Mouse (Mus musculus): ENCODE results near the gene Leo1. TPM values are rescaled to one million over a fixed set of nuclear protein-coding genes. Genes with fewer than 3 reads are reported as not detected.

The Leo1 gene
- total and polyA plus RNA-seq, 3 experiments = 43.1 to 60.7 (median 49.9) TPM

DNA sequence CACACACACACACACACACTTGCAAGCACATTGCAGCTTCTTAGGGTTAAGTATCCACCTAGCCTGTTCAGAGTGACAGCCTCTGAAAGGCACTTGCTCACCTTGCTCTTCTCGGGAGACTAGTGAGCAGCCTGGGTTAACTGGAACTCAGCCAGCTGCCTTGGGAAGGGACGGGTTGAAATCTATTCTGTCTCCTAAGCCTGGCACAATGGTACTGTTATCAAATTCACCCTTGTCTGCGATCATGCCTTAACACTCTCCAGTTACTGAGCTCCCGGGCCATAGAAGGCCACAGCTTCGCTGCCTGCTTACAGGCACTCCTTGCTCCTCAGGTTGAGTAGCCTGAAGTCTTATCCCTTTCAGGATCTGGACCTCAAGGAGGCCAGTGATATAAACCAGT, 40.7 kb upstream of the Leo1 start:
- Histone ChIP-seq H3K27me3 (replicated peaks) (no peaks in the 10 kb centered on the region), H3K27ac (ENCODE audit: insufficient read depth, low read depth) (no peak overlapping the region), H3K36me3 (replicated peaks in 1 of 2; ENCODE audit: control insufficient read depth in 1 of 2, insufficient read depth in 1 of 2, low read length in 1 of 2) (peaks cover 23 to 63% of the 10 kb centered on the region in 2 experiments), H3K9ac (ENCODE audit: insufficient read depth, low read depth) (no peak overlapping the region), H3K9me3 (replicated peaks; ENCODE audit: low read length) (no peaks in the 10 kb centered on the region), H3K4me2 (ENCODE audit: insufficient read depth, low read depth, poor library complexity, severe bottlenecking) (no peak overlapping the region), H3K4me3 (replicated peaks in 1 of 3; ENCODE audit: low read depth in 2 of 3, low read length in 2 of 3, poor library complexity in 1 of 3) (no peak overlapping the region), H3K79me2 (replicated peaks; ENCODE audit: control insufficient read depth, extremely low read depth, insufficient read depth, poor library complexity, severe bottlenecking) (peaks cover 81% of the 10 kb centered on the region), H3K4me1 (ENCODE audit: control insufficient read depth in 1 of 2, insufficient read depth in 2 of 2) (peaks cover 3 to 46% of the 10 kb centered on the region in 2 experiments)
- in situ Hi-C loops (cut with MboI; ENCODE audit: low pct_ligation_motif_present, low pct_unique_long_range_greater_than_20kb, low sequenced_read_pairs) (no loop called here), dilution Hi-C loops (cut with MboI; ENCODE audit: extremely low pct_ligation_motif_present, extremely low pct_unique_long_range_greater_than_20kb, low sequenced_read_pairs) (no loop called here)
- no peak for DNase-seq (ENCODE audit: extremely low read depth)
- TF ChIP-seq MAFK (IDR thresholded peaks at IDR 0.05; ENCODE audit: insufficient replicate concordance, low read length) = no peak
- TF ChIP-seq ZC3H11A (IDR thresholded peaks at IDR 0.05; ENCODE audit: low read depth, low read length) = no peak
- TF ChIP-seq MXI1 (IDR thresholded peaks at IDR 0.05; ENCODE audit: low read depth, low read length) = no peak
- no peak for TF ChIP-seq TBP (conservative IDR thresholded peaks at IDR 0.05; ENCODE audit: low read depth, low read length)
- no peak for TF ChIP-seq IRF4 (IDR thresholded peaks at IDR 0.05; ENCODE audit: low read depth, low read length)
- TF ChIP-seq EP300 (IDR thresholded peaks at IDR 0.05; ENCODE audit: low read length) = no peak
- TF ChIP-seq CTCF (conservative IDR thresholded peaks at IDR 0.05 in 1 of 2, IDR thresholded peaks at IDR 0.05 in 1 of 2; ENCODE audit: low read depth in 2 of 2, low read length in 2 of 2) = no peak
- no peak for TF ChIP-seq GABPA (IDR thresholded peaks at IDR 0.05; ENCODE audit: insufficient replicate concordance, low read depth, low read length)
- TF ChIP-seq ZMIZ1 (IDR thresholded peaks at IDR 0.05; ENCODE audit: low read depth, low read length) = no peak

DNA sequence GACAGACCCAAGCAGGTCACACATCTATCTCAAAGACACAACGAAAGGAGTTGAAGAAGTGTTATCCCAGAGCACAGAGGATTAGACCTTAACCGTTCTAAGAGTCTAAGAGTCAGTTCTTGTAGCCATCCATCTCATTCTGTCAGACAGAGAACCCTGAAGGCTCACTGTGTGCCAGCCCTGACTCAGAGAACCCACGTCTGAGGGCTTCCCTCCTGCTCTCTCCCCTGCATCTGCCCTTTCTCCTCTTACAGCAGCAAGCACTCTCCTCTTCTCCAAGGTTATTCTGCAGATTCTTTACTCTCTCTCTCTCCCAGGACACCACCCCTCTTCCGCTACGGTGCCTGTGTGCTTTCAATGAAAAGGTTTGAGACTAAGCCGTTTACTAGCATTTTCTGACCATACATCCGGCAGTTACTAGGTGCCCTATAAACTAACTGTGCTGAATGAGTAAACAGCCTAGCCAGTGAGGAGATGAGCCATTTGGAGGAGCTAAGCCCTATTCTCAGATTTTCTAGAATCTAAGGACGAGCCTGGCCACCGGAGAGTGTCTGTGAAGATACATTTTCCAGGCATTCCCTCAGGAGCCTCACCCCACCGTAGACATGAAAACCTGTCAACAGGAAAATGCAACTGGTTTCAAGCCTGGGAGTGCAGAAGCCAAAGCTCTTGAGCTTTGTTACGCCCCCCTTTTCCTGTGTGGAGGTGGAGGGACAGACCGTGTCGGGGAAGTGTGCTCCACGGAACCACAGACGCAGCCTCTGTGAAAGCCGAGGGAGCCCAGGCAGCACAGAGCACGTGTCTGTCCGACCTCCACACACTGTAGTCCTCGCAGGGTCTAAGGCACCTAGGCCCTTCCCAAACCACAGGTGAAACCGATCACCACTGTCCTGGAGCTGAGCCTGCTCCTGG, 39.5 kb upstream of the Leo1 start:
- TF ChIP-seq MAFK (IDR thresholded peaks at IDR 0.05; ENCODE audit: insufficient replicate concordance, low read length) (no peak), CTCF (conservative IDR thresholded peaks at IDR 0.05 in 1 of 2, IDR thresholded peaks at IDR 0.05 in 1 of 2; ENCODE audit: low read depth in 2 of 2, low read length in 2 of 2) (no peak), MAZ (IDR thresholded peaks at IDR 0.05; ENCODE audit: low read depth, low read length) (no peak), HCFC1 (IDR thresholded peaks at IDR 0.05; ENCODE audit: low read depth, low read length) (no peak), ZC3H11A (IDR thresholded peaks at IDR 0.05; ENCODE audit: low read depth, low read length) (no peak), POLR2A (IDR thresholded peaks at IDR 0.05; ENCODE audit: low read depth, low read length) (no peak), PAX5 (IDR thresholded peaks at IDR 0.05; ENCODE audit: low read length) (no peak), IRF4 (IDR thresholded peaks at IDR 0.05; ENCODE audit: low read depth, low read length) (no peak), E2F4 (IDR thresholded peaks at IDR 0.05; ENCODE audit: insufficient replicate concordance, low read depth, low read length) (no peak), ZNF384 (IDR thresholded peaks at IDR 0.05; ENCODE audit: low read depth, low read length) (no peak), TCF12 (IDR thresholded peaks at IDR 0.05; ENCODE audit: low read depth, low read length) (no peak), CHD1 (IDR thresholded peaks at IDR 0.05; ENCODE audit: low read depth, low read length) (no peak), JUND (conservative IDR thresholded peaks at IDR 0.05; ENCODE audit: low read depth, low read length) (no peak), MXI1 (IDR thresholded peaks at IDR 0.05; ENCODE audit: low read depth, low read length) (no peak), BHLHE40 (IDR thresholded peaks at IDR 0.05; ENCODE audit: low read depth, low read length) (no peak), ETS1 (conservative IDR thresholded peaks at IDR 0.05; ENCODE audit: low read depth, low read length) (no peak), ZKSCAN1 (IDR thresholded peaks at IDR 0.05; ENCODE audit: borderline replicate concordance, low read depth, low read length) (no peak), NELFE (IDR thresholded peaks at IDR 0.05; ENCODE audit: low read depth, low read length) (no peak), UBTF (IDR thresholded peaks at IDR 0.05; ENCODE audit: low read depth, low read length) (no peak), NRF1 (IDR thresholded peaks at IDR 0.05; ENCODE audit: low read depth, low read length) (no peak)
- no peak overlapping the region for H3K4me2 ChIP-seq (ENCODE audit: insufficient read depth, low read depth, poor library complexity, severe bottlenecking)
- H3K36me3 ChIP-seq (replicated peaks in 1 of 2; ENCODE audit: control insufficient read depth in 1 of 2, insufficient read depth in 1 of 2, low read length in 1 of 2) = peaks cover 17 to 51% of the 10 kb centered on the region in 2 experiments
- DNase-seq (ENCODE audit: extremely low read depth) = no peak
- no peaks in the 10 kb centered on the region for H3K9me3 ChIP-seq (replicated peaks; ENCODE audit: low read length)
- H3K9ac ChIP-seq (ENCODE audit: insufficient read depth, low read depth) = no peak overlapping the region
- H3K27me3 ChIP-seq (replicated peaks) = no peaks in the 10 kb centered on the region
- H3K27ac ChIP-seq (ENCODE audit: insufficient read depth, low read depth) = no peak overlapping the region
- peaks cover 3 to 58% of the 10 kb centered on the region in 2 experiments for H3K4me1 ChIP-seq (ENCODE audit: control insufficient read depth in 1 of 2, insufficient read depth in 2 of 2)
- no peak overlapping the region for H3K4me3 ChIP-seq (replicated peaks in 1 of 3; ENCODE audit: low read depth in 2 of 3, low read length in 2 of 3, poor library complexity in 1 of 3)
- in situ Hi-C loops (cut with MboI; ENCODE audit: low pct_ligation_motif_present, low pct_unique_long_range_greater_than_20kb, low sequenced_read_pairs) = no loop called here
- peaks cover 90% of the 10 kb centered on the region for H3K79me2 ChIP-seq (replicated peaks; ENCODE audit: control insufficient read depth, extremely low read depth, insufficient read depth, poor library complexity, severe bottlenecking)
- dilution Hi-C loops (cut with MboI; ENCODE audit: extremely low pct_ligation_motif_present, extremely low pct_unique_long_range_greater_than_20kb, low sequenced_read_pairs) = no loop called here
